ENCODE assay signal across 28 mouse cellular contexts in the genomic region with DNA sequence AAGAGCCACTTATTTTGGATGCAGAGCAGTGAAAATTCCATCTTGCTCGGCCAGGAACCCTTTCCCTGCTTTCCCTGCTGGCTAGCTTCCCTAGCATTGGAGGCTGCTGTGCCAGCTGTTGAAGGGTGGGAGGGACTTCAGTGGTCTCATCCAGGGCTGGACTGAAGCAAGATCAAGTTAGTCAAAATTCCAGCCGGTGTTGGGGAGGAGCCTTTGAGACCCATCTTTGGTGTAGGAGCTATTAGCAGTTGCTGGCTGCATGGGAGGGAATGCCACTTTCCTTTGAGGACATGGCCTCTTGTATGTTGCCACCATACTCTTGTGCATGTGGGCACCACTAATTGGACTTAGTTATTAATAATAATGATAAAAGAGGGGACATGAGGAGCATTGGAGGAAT. TPM values are rescaled to one million over a fixed set of nuclear protein-coding genes. Genes with fewer than 3 reads are reported as not detected.
"Had no signal": no experiment of that assay in that cellular context is flagged by ENCODE, and none has a peak within 500 bp of the region (broad histone marks: within the 10 kb centered on the region; RNA-seq: fewer than 3 reads in every experiment).

No protein-coding gene starts in this region.

- H3K9ac ChIP-seq: heart, embryonic 13.5 days; heart, embryonic 15.5 days; hindbrain, embryonic 13.5 days; hindbrain, embryonic 15.5 days; kidney, embryonic 15.5 days; limb, embryonic 12.5 days; liver, embryonic 13.5 days had no signal

- H3K9me3 ChIP-seq: heart, embryonic 10.5 days; heart, embryonic 13.5 days; heart, embryonic 15.5 days; hindbrain, embryonic 13.5 days; hindbrain, embryonic 15.5 days; kidney, embryonic 15.5 days; limb, embryonic 10.5 days; limb, embryonic 12.5 days; liver, embryonic 13.5 days had no signal

- ATAC-seq: hindbrain, postnatal 0 days; intestine, embryonic 16.5 days had no signal

- H3K4me1 ChIP-seq: heart, embryonic 10.5 days; heart, embryonic 15.5 days; hindbrain, embryonic 13.5 days; hindbrain, embryonic 15.5 days; limb, embryonic 10.5 days; limb, embryonic 12.5 days; liver, embryonic 13.5 days had no signal

- H3K4me3 ChIP-seq: heart, embryonic 10.5 days; heart, embryonic 13.5 days; heart, embryonic 15.5 days; hindbrain, embryonic 13.5 days; hindbrain, embryonic 15.5 days; kidney, embryonic 15.5 days; limb, embryonic 10.5 days; limb, embryonic 12.5 days; liver, embryonic 13.5 days had no signal

- H3K36me3 ChIP-seq: heart, embryonic 10.5 days; heart, embryonic 13.5 days; heart, embryonic 15.5 days; hindbrain, embryonic 13.5 days; hindbrain, embryonic 15.5 days; kidney, embryonic 15.5 days; limb, embryonic 10.5 days; limb, embryonic 12.5 days; liver, embryonic 13.5 days had no signal

- DNase-seq: gastrocnemius, postnatal 14 days; gastrocnemius, postnatal 36 days; heart, adult 18-20 months; heart, postnatal 14 days; heart, postnatal 36 days; kidney, adult 11 months; kidney, adult 2 months; kidney, adult 9 months; kidney, postnatal 14 days; kidney, postnatal 36 days; layer of hippocampus, adult 9-11 months; layer of hippocampus, postnatal 36 days; liver; liver, embryonic 13.5 days had no signal

- H3K27me3 ChIP-seq: heart, embryonic 15.5 days; hindbrain, embryonic 15.5 days; kidney, embryonic 15.5 days; limb, embryonic 12.5 days; liver, embryonic 13.5 days had no signal

- H3K4me2 ChIP-seq: heart, embryonic 13.5 days; heart, embryonic 15.5 days; hindbrain, embryonic 13.5 days; hindbrain, embryonic 15.5 days; kidney, embryonic 15.5 days; limb, embryonic 12.5 days; liver, embryonic 11.5 days; liver, embryonic 13.5 days had no signal

- H3K27ac ChIP-seq: heart, embryonic 10.5 days; heart, embryonic 13.5 days; heart, embryonic 15.5 days; hindbrain, embryonic 13.5 days; hindbrain, embryonic 15.5 days; hindbrain, postnatal 0 days; kidney, embryonic 15.5 days; kidney, postnatal 0 days; limb, embryonic 10.5 days; limb, embryonic 12.5 days; liver, embryonic 13.5 days had no signal

RNA-seq across cellular contexts. Expression of gene Tmem121, which starts 27.5 kb away (rescaled TPM):
- total RNA-seq: gastrocnemius, adult 8-10 months; heart, adult 18-20 months; heart, postnatal 36 days had no signal

RNA-seq across cellular contexts. Expression of gene Tedc1, which starts 57.0 kb away (rescaled TPM):
- total RNA-seq: gastrocnemius, adult 18-20 months had no signal
